Mouse (Mus musculus) liver, embryonic 14.5 days (tissue): ENCODE results near the gene Tgoln1. TPM values are rescaled to one million over a fixed set of nuclear protein-coding genes. Genes with fewer than 3 reads are reported as not detected.

Source experiments
- ATAC-seq: fragments of 200-750 bp; cut with Nextera tagmentation; 2 replicates; pipeline ENCODE4 v1.8.0; 2017; ENCODE audit warnings: moderate number of reproducible peaks, mild to moderate bottlenecking, moderate library complexity; ENCODE audit not compliant: insufficient read depth
- DNase-seq, 3 experiments: peaks; one replicate each; pipeline ENCODE4 v3.0.0-alpha.2; 2012 to 2013; ENCODE audit warnings: low read depth in 3 of 3, low spot score in 3 of 3
- H3K27ac ChIP-seq: fragments of 300-500 bp; sonication (generic); 2 replicates; pipeline ENCODE4 v1.5.1; 2014; ENCODE audit warnings: moderate library complexity, mild to moderate bottlenecking, control low read depth, inconsistent platforms
- H3K27me3 ChIP-seq: fragments of 300-500 bp; sonication (generic); 2 replicates; pipeline ENCODE4 v1.6.1; 2014; ENCODE audit warnings: mild to moderate bottlenecking, low read length, moderate library complexity; ENCODE audit not compliant: control insufficient read depth, insufficient read depth
- H3K36me3 ChIP-seq: fragments of 300-500 bp; sonication (generic); replicated peaks from 2 replicates; pipeline ENCODE4 v1.6.1; 2014; ENCODE audit warnings: low read depth; ENCODE audit not compliant: control insufficient read depth, insufficient read depth
- H3K4me1 ChIP-seq, 2 experiments: fragments of 200-500 bp in 1 of 2; fragments of 300-500 bp in 1 of 2; sonication (generic) in 1 of 2; replicated peaks; 2 replicates each; pipeline ENCODE4 v1.6.1; 2012 to 2014; ENCODE audit warnings: antibody characterized with exemption in 1 of 2, inconsistent platforms in 1 of 2, low read length in 1 of 2; ENCODE audit not compliant: control insufficient read depth in 2 of 2, insufficient read depth in 2 of 2
- H3K4me2 ChIP-seq: fragments of 300-500 bp; sonication (generic); 2 replicates; pipeline ENCODE4 v1.6.1; 2014; ENCODE audit warnings: low read depth, mild to moderate bottlenecking, control low read depth, moderate library complexity
- H3K4me3 ChIP-seq, 2 experiments: fragments of 200-500 bp in 1 of 2; fragments of 300-500 bp in 1 of 2; sonication (generic) in 1 of 2; 2 replicates each; pipeline ENCODE4 v1.5.1; 2012 to 2014; ENCODE audit warnings: low read depth in 2 of 2, low read length in 2 of 2, mild to moderate bottlenecking in 2 of 2, control low read depth in 1 of 2, inconsistent platforms in 1 of 2, moderate library complexity in 1 of 2; ENCODE audit not compliant: insufficient read depth in 1 of 2
- H3K9ac ChIP-seq: fragments of 300-500 bp; sonication (generic); replicated peaks from 2 replicates; pipeline ENCODE4 v1.6.1; 2014; ENCODE audit warnings: mild to moderate bottlenecking, control low read depth, moderate library complexity
- H3K9me3 ChIP-seq: fragments of 300-500 bp; sonication (generic); 2 replicates; pipeline ENCODE4 v1.6.1; 2016; ENCODE audit warnings: low read length, mixed read lengths; ENCODE audit not compliant: control insufficient read depth
- CTCF ChIP-seq: IDR thresholded peaks from 2 replicates; pipeline ENCODE4 v1.5.1; 2016; ENCODE audit warnings: antibody characterized with exemption, low read depth, control low read depth
- EP300 ChIP-seq: IDR thresholded peaks from 2 replicates; pipeline ENCODE4 v1.6.1; 2016; ENCODE audit warnings: antibody characterized with exemption, low read depth
- WGBS: fragments of 180-500 bp; shearing (Covaris S2); extraction: QIAGEN DNeasy Blood & Tissue Kit; methylation state at CpG from one replicate; pipeline ENCODE4 v1.1.7; 2014; ENCODE audit not compliant: insufficient replicate concordance; 5-methylcytosine and 5-hydroxymethylcytosine counted together
- polyA plus RNA-seq, 2 experiments: library from polyadenylated mRNA; depleted of rRNA in 1 of 2; stranded (reverse) in 1 of 2; unstranded in 1 of 2; fragments of >200 nt; fragmentation: Nextera tagmentation in 1 of 2; extraction: Ambion mirVana in 1 of 2; gene quantifications; 2 replicates each; pipeline versions ENCODE4 v1.2.1 to v1.2.3; 2012 to 2014

Gene Tgoln1
- polyA plus RNA-seq, 2 experiments = 7.8 to 13.4 TPM

DNA sequence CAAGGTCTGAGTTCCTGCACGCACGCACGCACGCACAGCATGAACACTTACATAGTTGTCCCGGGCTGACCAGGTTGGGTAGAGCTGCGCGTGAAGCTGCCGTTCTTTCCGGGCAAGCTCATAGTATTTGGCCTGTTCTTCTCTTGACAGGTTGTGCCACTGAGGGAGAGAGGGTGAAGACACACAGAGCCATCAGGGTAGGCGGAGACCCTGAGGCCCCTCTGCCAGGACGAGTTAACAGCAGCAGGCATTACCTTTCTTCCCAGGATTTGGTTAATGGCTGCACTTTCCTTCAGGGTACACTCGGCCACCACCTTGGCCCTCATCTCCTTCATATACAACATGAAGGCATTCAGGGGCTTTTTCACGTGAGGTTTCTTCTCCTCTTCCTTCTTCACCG is 14.2 kb upstream of the Tgoln1 start:
- Histone ChIP-seq H3K27ac (no peak overlapping the region), H3K27me3 (no peaks in the 10 kb centered on the region), H3K9me3 (no peaks in the 10 kb centered on the region), H3K4me3 (no peak overlapping the region), H3K9ac (no peak overlapping the region), H3K4me1 (0 out of 4 replicates have a peak, but pooled peaks cover 0 to 1% of the 10 kb centered on the region in 2 experiments), H3K36me3 (no peaks in the 10 kb centered on the region), H3K4me2 (no peak overlapping the region)
- DNase-seq (no peak), ATAC-seq (no peak)
- 76% methylated on average over 14 of the region's 14 CpGs for WGBS
- TF ChIP-seq CTCF (no peak), EP300 (no peak)

DNA sequence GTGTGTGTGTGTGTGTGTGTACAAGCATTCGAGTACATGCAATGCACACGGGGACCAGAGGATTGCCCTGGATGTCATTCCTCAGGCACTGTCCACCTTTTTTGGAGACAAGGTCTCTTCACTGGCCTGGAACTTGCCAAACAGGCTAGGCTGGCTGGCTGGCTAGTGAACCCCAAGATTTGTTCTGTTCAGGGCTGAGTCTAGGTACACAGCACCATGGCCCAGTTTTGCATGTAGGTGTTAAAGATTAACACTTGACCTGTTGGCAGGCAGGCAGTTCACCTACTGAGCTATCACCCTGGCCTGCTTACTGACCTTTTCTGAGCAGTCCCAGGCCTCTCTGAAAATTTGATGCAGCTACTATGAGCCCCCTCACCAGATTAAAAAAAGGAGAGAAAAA is 13.6 kb upstream of the Tgoln1 start:
- Histone ChIP-seq H3K9ac (no peak overlapping the region), H3K9me3 (no peaks in the 10 kb centered on the region), H3K27ac (no peak overlapping the region), H3K4me3 (no peak overlapping the region), H3K4me1 (no peaks in the 10 kb centered on the region), H3K36me3 (no peaks in the 10 kb centered on the region), H3K27me3 (no peaks in the 10 kb centered on the region), H3K4me2 (no peak overlapping the region)
- DNase-seq (no peak), ATAC-seq (0 out of 2 replicates have a peak, but pooled peaks have one; percentile 28)
- 64% methylated on average over 2 of the region's 2 CpGs for WGBS
- TF ChIP-seq EP300 (no peak), CTCF (no peak)

DNA sequence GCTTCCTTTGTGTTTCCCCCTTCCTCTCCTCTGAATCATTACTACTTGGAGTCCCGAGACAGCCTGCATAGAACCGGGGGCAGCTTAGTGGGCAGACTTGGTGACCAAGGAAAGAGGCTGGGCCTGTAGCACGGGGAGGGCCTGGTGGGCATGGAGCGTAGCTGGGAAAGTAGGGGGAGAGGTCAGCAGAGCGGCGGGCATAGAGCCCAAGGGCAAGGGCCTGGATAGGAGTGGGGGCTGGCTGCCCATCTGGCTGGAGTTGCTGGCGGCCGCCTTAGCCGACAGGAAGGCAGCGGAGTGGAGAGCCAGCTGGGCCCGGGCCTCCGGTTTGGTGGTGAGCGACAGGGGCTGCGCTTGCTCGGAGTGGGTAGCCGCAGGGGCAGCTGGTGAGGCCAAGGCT is 10.5 kb upstream of the Tgoln1 start:
- Histone ChIP-seq H3K4me1 (no peaks in the 10 kb centered on the region), H3K9ac (no peak overlapping the region), H3K9me3 (no peaks in the 10 kb centered on the region), H3K4me3 (no peak overlapping the region), H3K4me2 (no peak overlapping the region), H3K36me3 (no peaks in the 10 kb centered on the region), H3K27ac (no peak overlapping the region), H3K27me3 (no peaks in the 10 kb centered on the region)
- no peak for DNase-seq
- 75% methylated on average over 16 of the region's 16 CpGs for WGBS
- TF ChIP-seq EP300 = no peak
- TF ChIP-seq CTCF = no peak
- ATAC-seq = no peak

DNA sequence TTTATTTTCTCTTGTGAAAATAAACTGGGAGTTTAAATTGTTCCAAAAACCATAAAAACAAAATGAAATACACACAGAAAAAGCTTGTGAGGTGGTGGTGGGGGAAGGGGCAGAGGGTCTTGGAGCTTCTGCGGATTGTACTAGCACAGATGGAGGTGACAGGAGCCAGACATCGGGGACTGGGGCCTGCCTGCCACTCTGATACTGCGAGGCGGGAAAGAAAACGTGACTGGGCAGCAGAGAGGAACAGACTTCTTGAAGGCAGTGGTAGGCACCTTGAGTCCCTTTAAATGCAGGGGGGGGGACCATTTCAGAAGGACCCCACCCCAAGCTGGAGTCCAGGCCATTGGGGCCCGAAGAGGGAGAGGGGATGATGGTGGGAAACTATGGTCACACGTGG is 9.6 kb upstream of the Tgoln1 start:
- 68% methylated on average over 7 of the region's 7 CpGs for WGBS
- no peak overlapping the region for H3K9ac ChIP-seq
- no peaks in the 10 kb centered on the region for H3K27me3 ChIP-seq
- H3K4me3 ChIP-seq = no peak overlapping the region
- TF ChIP-seq EP300 = no peak
- TF ChIP-seq CTCF = no peak
- DNase-seq (no peak), ATAC-seq (no peak)
- no peaks in the 10 kb centered on the region for H3K36me3 ChIP-seq
- H3K27ac ChIP-seq = no peak overlapping the region
- H3K4me2 ChIP-seq = no peak overlapping the region
- H3K4me1 ChIP-seq = no peaks in the 10 kb centered on the region; a peak in 1 of 4 replicates
- H3K9me3 ChIP-seq = no peaks in the 10 kb centered on the region

DNA sequence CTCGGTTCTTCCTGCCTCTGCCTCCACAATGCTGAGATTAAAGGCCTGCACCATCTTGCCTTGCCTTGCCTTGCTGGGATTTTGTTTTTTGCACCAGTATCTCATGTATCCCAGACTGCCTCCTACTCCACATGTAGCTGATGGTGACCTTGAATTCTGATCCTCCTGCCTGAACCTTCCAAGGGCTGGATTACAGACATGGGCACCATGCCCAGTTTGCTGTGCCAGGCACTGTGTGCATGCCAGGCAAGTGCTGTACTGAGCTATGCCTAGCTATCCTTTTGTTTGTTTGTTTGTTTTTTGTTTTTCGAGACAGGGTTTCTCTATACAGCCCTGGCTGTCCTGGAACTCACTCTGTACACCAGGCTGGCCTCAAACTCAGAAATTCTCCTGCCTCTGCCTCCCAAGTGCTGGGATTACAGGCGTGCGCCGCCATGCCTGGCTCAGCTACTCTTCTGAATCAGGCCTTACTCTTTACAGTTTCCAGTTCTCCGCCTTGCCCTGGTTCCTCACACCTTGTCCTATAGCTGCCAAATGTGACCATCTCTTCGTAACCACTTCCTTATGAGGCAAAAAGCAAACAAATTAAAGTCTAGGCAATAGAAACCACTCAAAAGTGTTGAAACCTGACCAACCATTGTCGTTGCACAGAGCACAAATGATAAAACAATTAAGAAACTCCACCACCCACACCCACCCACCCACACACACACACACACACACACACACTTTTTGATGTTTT is 7.0 kb upstream of the Tgoln1 start:
- no peaks in the 10 kb centered on the region for H3K9me3 ChIP-seq
- TF ChIP-seq CTCF (no peak), EP300 (no peak)
- WGBS = 61% methylated on average over 8 of the region's 8 CpGs
- H3K4me2 ChIP-seq = no peak overlapping the region
- H3K27ac ChIP-seq = no peak overlapping the region
- peaks cover 0 to 13% of the 10 kb centered on the region in 2 experiments; a peak in 2 of 4 replicates for H3K4me1 ChIP-seq
- H3K4me3 ChIP-seq = no peak overlapping the region
- DNase-seq (no peak), ATAC-seq (no peak)
- H3K9ac ChIP-seq = no peak overlapping the region
- no peaks in the 10 kb centered on the region for H3K36me3 ChIP-seq
- no peaks in the 10 kb centered on the region for H3K27me3 ChIP-seq
